Mouse (Mus musculus) embryonic facial prominence, embryonic 15.5 days (tissue): ENCODE measurements around the gene Lrrk1. TPM values are rescaled to one million over a fixed set of nuclear protein-coding genes. Genes with fewer than 3 reads are reported as not detected.

Experiments used
- ATAC-seq: fragments of 200-750 bp; cut with Nextera tagmentation; 2 replicates; pipeline ENCODE4 v1.8.0; 2017; ENCODE audit warnings: low read depth, moderate TSS enrichment; ENCODE audit not compliant: insufficient number of reproducible peaks, low FRiP score, low TSS enrichment
- H3K27ac ChIP-seq: fragments of 300-500 bp; sonication (generic); replicated peaks from 2 replicates; pipeline ENCODE4 v1.5.1; 2015; ENCODE audit warnings: mild to moderate bottlenecking, inconsistent platforms
- H3K27me3 ChIP-seq: fragments of 300-500 bp; sonication (generic); 2 replicates; pipeline ENCODE4 v1.6.1; 2015; ENCODE audit warnings: inconsistent platforms
- H3K36me3 ChIP-seq: fragments of 300-500 bp; sonication (generic); 2 replicates; pipeline ENCODE4 v1.6.1; 2015; ENCODE audit warnings: mild to moderate bottlenecking, inconsistent platforms
- H3K4me1 ChIP-seq: fragments of 300-500 bp; sonication (generic); 2 replicates; pipeline ENCODE4 v1.6.1; 2015; ENCODE audit warnings: inconsistent platforms
- H3K4me2 ChIP-seq: fragments of 300-500 bp; sonication (generic); replicated peaks from 2 replicates; pipeline ENCODE4 v1.6.1; 2015; ENCODE audit warnings: mild to moderate bottlenecking, inconsistent platforms
- H3K4me3 ChIP-seq: fragments of 300-500 bp; sonication (generic); replicated peaks from 2 replicates; pipeline ENCODE4 v1.5.1; 2015; ENCODE audit warnings: mild to moderate bottlenecking, inconsistent platforms
- H3K9ac ChIP-seq: fragments of 300-500 bp; sonication (generic); 2 replicates; pipeline ENCODE4 v1.6.1; 2015; ENCODE audit warnings: inconsistent platforms
- H3K9me3 ChIP-seq: fragments of 300-500 bp; sonication (generic); replicated peaks from 2 replicates; pipeline ENCODE4 v1.6.1; 2016; ENCODE audit warnings: inconsistent platforms
- WGBS: fragments of 180-500 bp; shearing (Covaris S2); methylation state at CpG from one replicate; pipeline ENCODE4 v1.1.7; 2015; 5-methylcytosine and 5-hydroxymethylcytosine counted together
- polyA plus RNA-seq: library from polyadenylated mRNA; unstranded; fragments of >200 nt; fragmentation: Nextera tagmentation; extraction: Ambion mirVana; gene quantifications from 2 replicates; pipeline ENCODE4 v1.2.1, GENCODE M21; 2015

Lrrk1 gene
- polyA plus RNA-seq, 1 experiment from 2014 or later = 16.9 TPM

GRCm38 (mm10) chr7:66300680-66301079 lies 87.5 kb downstream of the Lrrk1 start:
- Histone ChIP-seq H3K4me2 (no peak overlapping the region), H3K9me3 (no peaks in the 10 kb centered on the region), H3K4me3 (no peak overlapping the region), H3K9ac (no peak overlapping the region), H3K27ac (no peak overlapping the region), H3K27me3 (no peaks in the 10 kb centered on the region), H3K4me1 (0 out of 2 replicates have a peak, but pooled peaks cover 12% of the 10 kb centered on the region), H3K36me3 (peaks cover 19% of the 10 kb centered on the region)
- no peak; the same call in 1 of the 2 replicates for ATAC-seq
- WGBS = 5% methylated on average over 5 of the region's 5 CpGs

- Histone ChIP-seq H3K9ac (no peak overlapping the region), H3K27me3 (no peaks in the 10 kb centered on the region), H3K27ac (no peak overlapping the region), H3K4me2 (no peak overlapping the region), H3K36me3 (peaks cover 28% of the 10 kb centered on the region), H3K4me3 (no peak overlapping the region), H3K4me1 (0 out of 2 replicates have a peak, but pooled peaks cover 6% of the 10 kb centered on the region), H3K9me3 (no peaks in the 10 kb centered on the region)
- ATAC-seq = no peak
- WGBS = 69% methylated on average over 9 of the region's 9 CpGs
Measured at GRCm38 (mm10) chr7:66297656-66298021, 90.5 kb downstream of the Lrrk1 start.

- no peak overlapping the region for H3K27ac ChIP-seq
- H3K27me3 ChIP-seq = no peaks in the 10 kb centered on the region
- H3K9ac ChIP-seq = no peak overlapping the region
- peaks cover 28% of the 10 kb centered on the region for H3K36me3 ChIP-seq
- no peak overlapping the region for H3K4me2 ChIP-seq
- 0 out of 2 replicates have a peak, but pooled peaks cover 6% of the 10 kb centered on the region for H3K4me1 ChIP-seq
- no peaks in the 10 kb centered on the region for H3K9me3 ChIP-seq
- no peak overlapping the region for H3K4me3 ChIP-seq
- 58% methylated on average over 12 of the region's 12 CpGs for WGBS
- no peak for ATAC-seq
Measured at GRCm38 (mm10) chr7:66296921-66297655, 91.1 kb downstream of the Lrrk1 start.

GRCm38 (mm10) chr7:66292552-66293376 lies 95.4 kb downstream of the Lrrk1 start:
- no peak overlapping the region for H3K4me2 ChIP-seq
- H3K27me3 ChIP-seq = no peaks in the 10 kb centered on the region
- no peak overlapping the region for H3K9ac ChIP-seq
- ATAC-seq = no peak
- H3K27ac ChIP-seq = no peak overlapping the region
- H3K9me3 ChIP-seq = no peaks in the 10 kb centered on the region
- no peak overlapping the region for H3K4me3 ChIP-seq
- WGBS = 61% methylated on average over 19 of the region's 19 CpGs
- H3K36me3 ChIP-seq = peaks cover 53% of the 10 kb centered on the region
- H3K4me1 ChIP-seq = 0 out of 2 replicates have a peak, but pooled peaks cover 6% of the 10 kb centered on the region

DNA sequence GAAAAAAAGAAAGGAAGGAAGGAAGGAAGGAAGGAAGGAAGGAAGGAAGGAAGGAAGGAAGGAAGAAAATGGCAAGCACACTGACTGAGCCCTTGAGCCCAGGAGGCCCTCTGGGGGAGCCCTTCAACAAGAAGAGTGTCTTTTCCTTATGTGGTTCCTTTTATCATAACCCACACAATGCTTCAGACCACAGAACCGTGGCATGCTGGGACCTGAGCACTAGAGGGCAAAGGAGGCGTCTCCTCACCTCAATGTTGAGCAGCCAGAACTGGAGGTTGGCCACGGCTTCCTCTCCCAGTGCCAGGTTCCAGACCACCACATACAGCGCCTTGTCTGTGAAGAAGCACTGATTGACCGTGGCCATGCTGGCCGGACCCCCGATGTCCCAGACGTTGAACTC lies 96.1 kb downstream of the Lrrk1 start:
- no peak overlapping the region for H3K4me2 ChIP-seq
- no peak overlapping the region for H3K27ac ChIP-seq
- no peaks in the 10 kb centered on the region for H3K27me3 ChIP-seq
- H3K36me3 ChIP-seq = peaks cover 60% of the 10 kb centered on the region
- no peak overlapping the region for H3K9ac ChIP-seq
- H3K4me3 ChIP-seq = no peak overlapping the region
- H3K4me1 ChIP-seq = 0 out of 2 replicates have a peak, but pooled peaks cover 2% of the 10 kb centered on the region
- WGBS = 89% methylated on average over 8 of the region's 8 CpGs
- ATAC-seq = no peak
- H3K9me3 ChIP-seq = no peaks in the 10 kb centered on the region

GRCm38 (mm10) chr7:66282984-66283612 lies 105.1 kb downstream of the Lrrk1 start:
- H3K4me3 ChIP-seq = no peak overlapping the region
- H3K9me3 ChIP-seq = no peaks in the 10 kb centered on the region
- ATAC-seq = no peak
- H3K27me3 ChIP-seq = no peaks in the 10 kb centered on the region
- no peak overlapping the region for H3K9ac ChIP-seq
- WGBS = 29% methylated on average over 10 of the region's 10 CpGs
- no peak overlapping the region for H3K27ac ChIP-seq
- H3K4me2 ChIP-seq = no peak overlapping the region
- peaks cover 42% of the 10 kb centered on the region for H3K36me3 ChIP-seq
- no peaks in the 10 kb centered on the region for H3K4me1 ChIP-seq

- peaks cover 35% of the 10 kb centered on the region for H3K36me3 ChIP-seq
Measured at GRCm38 (mm10) chr7:66282265-66282664, 105.9 kb downstream of the Lrrk1 start.

DNA sequence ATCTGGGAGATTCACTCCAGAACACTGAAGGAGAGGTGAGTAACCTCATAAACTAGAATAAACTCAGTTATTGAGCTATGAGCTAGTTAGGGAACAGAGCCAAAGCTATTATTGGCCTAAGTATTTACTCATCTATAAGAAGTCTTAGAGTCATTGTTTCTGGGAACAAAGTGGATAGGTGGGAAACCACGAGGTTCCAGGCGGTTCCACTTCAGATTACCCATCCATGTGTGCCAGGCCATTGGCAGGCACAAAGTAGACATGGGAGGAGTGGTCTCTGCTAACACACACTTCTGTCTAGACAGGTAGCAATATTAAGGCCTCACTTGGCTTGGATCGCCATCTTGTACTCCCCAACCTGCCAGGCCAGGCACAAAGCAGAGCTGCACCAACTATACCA lies 110.1 kb downstream of the Lrrk1 start:
- H3K27me3 ChIP-seq = no peaks in the 10 kb centered on the region
- no peak overlapping the region for H3K9ac ChIP-seq
- H3K4me2 ChIP-seq = no peak overlapping the region
- H3K4me1 ChIP-seq = no peaks in the 10 kb centered on the region
- peaks cover 26% of the 10 kb centered on the region for H3K36me3 ChIP-seq
- no peak for ATAC-seq
- 84% methylated on average over 3 of the region's 3 CpGs for whole genome bisulfite sequencing
- no peak overlapping the region for H3K4me3 ChIP-seq
- H3K27ac ChIP-seq = no peak overlapping the region
- H3K9me3 ChIP-seq = no peaks in the 10 kb centered on the region

More at GRCm38 (mm10) chr7:66282265-66282664, 105.9 kb downstream of the Lrrk1 start:
- no peaks in the 10 kb centered on the region for H3K27me3 ChIP-seq
- no peak overlapping the region for H3K9ac ChIP-seq
- H3K4me2 ChIP-seq = no peak overlapping the region
- no peak overlapping the region for H3K27ac ChIP-seq
- no peak for ATAC-seq
- no peaks in the 10 kb centered on the region for H3K9me3 ChIP-seq
- no peaks in the 10 kb centered on the region for H3K4me1 ChIP-seq
- H3K4me3 ChIP-seq = no peak overlapping the region
- WGBS = 82% methylated on average over 12 of the region's 12 CpGs

DNA sequence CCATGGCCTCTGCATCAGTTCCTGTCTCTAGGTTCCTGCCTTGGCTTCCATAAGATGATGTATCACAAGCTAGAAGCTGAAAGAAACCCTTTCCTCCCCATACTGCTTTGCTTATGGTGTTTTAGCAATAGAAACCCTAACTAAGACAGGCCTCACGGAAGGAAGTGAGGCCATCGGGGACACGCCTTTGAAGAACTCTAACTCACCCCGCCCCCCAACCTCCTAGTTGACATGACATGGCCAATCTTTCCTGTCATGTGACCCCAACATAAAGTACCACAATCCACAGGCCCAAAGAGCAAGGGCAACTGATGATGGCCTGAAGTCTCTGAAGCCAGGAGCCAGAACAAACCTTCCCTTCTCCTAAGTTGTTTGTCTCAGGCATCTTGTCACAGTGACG lies 114.7 kb downstream of the Lrrk1 start:
- WGBS = 93% methylated on average over 5 of the region's 5 CpGs
- Histone ChIP-seq H3K36me3 (peaks cover 31% of the 10 kb centered on the region), H3K9ac (no peak overlapping the region), H3K4me1 (no peaks in the 10 kb centered on the region), H3K9me3 (no peaks in the 10 kb centered on the region), H3K4me3 (no peak overlapping the region), H3K27me3 (no peaks in the 10 kb centered on the region), H3K27ac (no peak overlapping the region), H3K4me2 (no peak overlapping the region)
- ATAC-seq = no peak

DNA sequence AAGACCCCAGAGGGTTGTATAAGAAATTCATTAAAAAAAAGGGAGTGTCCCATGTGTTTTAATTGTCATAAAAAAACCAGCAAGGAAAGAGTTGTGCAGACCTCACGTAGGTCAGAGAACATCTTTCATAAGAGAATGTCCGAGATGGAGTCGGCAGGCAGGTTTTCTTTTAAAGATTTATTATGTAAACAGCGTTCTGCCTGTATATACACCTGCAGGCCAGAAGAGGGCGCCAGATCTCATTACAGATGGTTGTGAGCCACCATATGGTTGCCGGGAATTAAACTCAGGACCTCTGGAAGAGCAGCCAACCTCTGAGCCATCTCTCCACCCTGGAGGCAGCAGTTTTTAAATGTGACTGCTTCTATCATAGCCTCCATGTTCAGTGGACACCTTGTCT lies 116.9 kb downstream of the Lrrk1 start:
- no peak overlapping the region for H3K4me3 ChIP-seq

More for the DNA sequence above, 116.9 kb downstream of the Lrrk1 start:
- no peaks in the 10 kb centered on the region for H3K9me3 ChIP-seq
- no peaks in the 10 kb centered on the region for H3K27me3 ChIP-seq
- 71% methylated on average over 6 of the region's 6 CpGs for WGBS
- no peaks in the 10 kb centered on the region for H3K4me1 ChIP-seq
- H3K9ac ChIP-seq = no peak overlapping the region
- no peak overlapping the region for H3K4me2 ChIP-seq
- H3K36me3 ChIP-seq = peaks cover 35% of the 10 kb centered on the region
- no peak overlapping the region for H3K27ac ChIP-seq
- no peak for ATAC-seq
